Mouse (Mus musculus): ENCODE data around the gene Chst4. TPM values are rescaled to one million over a fixed set of nuclear protein-coding genes. Genes with fewer than 3 reads are reported as not detected.

Gene Chst4
- polyA plus RNA-seq (2015; fragmentation: Nextera tagmentation; extraction: Ambion mirVana): not detected in 2 replicates

- no peaks in the 10 kb centered on the region for H3K27me3 ChIP-seq
- H3K36me3 ChIP-seq: no peaks in the 10 kb centered on the region
- no peaks in the 10 kb centered on the region for H3K9me3 ChIP-seq
- no peaks in the 10 kb centered on the region for H3K4me1 ChIP-seq
- WGBS: 81% methylated on average over 5 of the region's 5 CpGs
- H3K27ac ChIP-seq: no peak within 1 kb of the TSS
- H3K4me2 ChIP-seq (replicated peaks): no peak within 1 kb of the TSS
- H3K4me3 ChIP-seq: no peak within 1 kb of the TSS
- no peak within 1 kb of the TSS for H3K9ac ChIP-seq
- no peak for ATAC-seq (ENCODE audit: low FRiP score, low read depth)
Observed at GRCm38 (mm10) chr8:110039659-110040058, at the start of gene Chst4. Gene Chst4 (minus strand): TSS chr8:110039740.

GRCm38 (mm10) chr8:110082416-110083105 lies 43.0 kb upstream of the Chst4 start:
- ATAC-seq (ENCODE audit: low FRiP score, low read depth): no peak
- Histone ChIP-seq H3K36me3 (peaks cover 44% of the 10 kb centered on the region), H3K9me3 (0 out of 2 replicates have a peak, but pooled peaks cover 6% of the 10 kb centered on the region), H3K4me2 (replicated peaks) (no peak overlapping the region), H3K4me1 (peaks cover 12% of the 10 kb centered on the region), H3K9ac (no peak overlapping the region), H3K4me3 (no peak overlapping the region), H3K27ac (no peak overlapping the region), H3K27me3 (peaks cover 2% of the 10 kb centered on the region; the same call in 1 of the 2 replicates)
- WGBS: 79% methylated on average over 11 of the region's 11 CpGs

GRCm38 (mm10) chr8:110079282-110080221 lies 40.0 kb upstream of the Chst4 start, which contains the start of gene Zfp612:
Gene Zfp612 (plus strand): TSS chr8:110079746.
- Histone ChIP-seq H3K36me3 (peaks cover 16% of the 10 kb centered on the region), H3K4me3 (peak within 1 kb of the TSS; percentile 72), H3K9ac (peak within 1 kb of the TSS; percentile 82), H3K27ac (no peak within 1 kb of the TSS), H3K9me3 (no peaks in the 10 kb centered on the region), H3K4me1 (peaks cover 12% of the 10 kb centered on the region), H3K27me3 (peaks cover 9% of the 10 kb centered on the region; the same call in 1 of the 2 replicates), H3K4me2 (replicated peaks) (peak within 1 kb of the TSS; percentile 90)
- peak; percentile 90 for ATAC-seq (ENCODE audit: low FRiP score, low read depth)
- 7% methylated on average over 51 of the region's 54 CpGs for WGBS

DNA sequence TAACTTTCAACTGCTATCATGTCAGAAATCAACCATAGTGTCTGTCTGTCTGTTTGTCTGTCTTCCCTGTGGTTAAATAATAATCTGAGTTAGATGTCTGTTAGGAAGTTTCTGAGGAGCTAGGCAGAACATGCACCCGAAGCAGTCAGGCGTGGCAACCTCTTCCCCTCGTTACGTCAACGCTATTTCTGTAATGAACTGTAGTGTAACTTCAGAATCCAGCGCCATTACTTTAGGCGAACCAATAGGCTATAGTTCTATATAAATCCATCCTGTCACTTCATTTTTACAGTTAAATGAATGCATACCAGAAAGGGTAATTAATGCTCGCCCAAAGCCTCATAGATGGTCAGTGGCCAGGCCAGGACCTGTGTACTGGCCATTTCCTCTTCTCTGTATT lies 35.0 kb upstream of the Chst4 start:
- Histone ChIP-seq H3K27ac (no peak overlapping the region), H3K9me3 (no peaks in the 10 kb centered on the region), H3K36me3 (no peaks in the 10 kb centered on the region), H3K27me3 (peaks cover 11% of the 10 kb centered on the region; the same call in 1 of the 2 replicates), H3K4me3 (no peak overlapping the region), H3K4me1 (no peaks in the 10 kb centered on the region), H3K9ac (no peak overlapping the region), H3K4me2 (replicated peaks) (no peak overlapping the region)
- no peak for ATAC-seq (ENCODE audit: low FRiP score, low read depth)
- 83% methylated on average over 8 of the region's 8 CpGs for whole genome bisulfite sequencing

DNA sequence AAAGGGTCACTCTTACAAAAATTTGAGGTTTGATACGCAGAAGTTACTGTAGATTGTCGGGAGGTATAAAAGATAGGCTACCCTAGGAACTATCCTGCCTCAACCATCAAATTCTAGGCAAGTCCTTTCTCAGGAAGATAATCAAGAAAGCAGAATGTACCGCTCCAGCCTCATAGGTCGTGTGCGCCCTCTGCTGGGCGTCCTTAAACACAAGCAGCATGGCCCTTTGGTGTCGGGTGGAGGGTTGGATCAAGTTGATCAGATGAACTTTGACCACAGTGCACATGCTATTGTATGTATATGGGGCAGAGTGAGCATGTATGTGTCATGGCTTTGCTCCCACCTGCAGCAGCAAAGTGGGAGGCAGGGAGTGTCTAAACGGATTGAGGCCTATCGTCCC lies 32.1 kb upstream of the Chst4 start:
- H3K4me3 ChIP-seq: no peak overlapping the region
- no peaks in the 10 kb centered on the region for H3K4me1 ChIP-seq
- H3K4me2 ChIP-seq (replicated peaks): no peak overlapping the region
- no peaks in the 10 kb centered on the region for H3K9me3 ChIP-seq
- 0 out of 2 replicates have a peak, but pooled peaks cover 6% of the 10 kb centered on the region for H3K27me3 ChIP-seq
- H3K9ac ChIP-seq: no peak overlapping the region
- no peak overlapping the region for H3K27ac ChIP-seq
- no peak for ATAC-seq (ENCODE audit: low FRiP score, low read depth)
- no peaks in the 10 kb centered on the region for H3K36me3 ChIP-seq
- WGBS: 15% methylated on average over 9 of the region's 9 CpGs

- no peaks in the 10 kb centered on the region for H3K9me3 ChIP-seq
- ATAC-seq (ENCODE audit: low FRiP score, low read depth): no peak
Observed at GRCm38 (mm10) chr8:110069706-110070105, 30.2 kb upstream of the Chst4 start.

GRCm38 (mm10) chr8:110065676-110066075 lies 26.1 kb upstream of the Chst4 start:
- WGBS: 85% methylated on average over 4 of the region's 4 CpGs
- ATAC-seq (ENCODE audit: low FRiP score, low read depth): no peak
- 0 out of 2 replicates have a peak, but pooled peaks cover 5% of the 10 kb centered on the region for H3K9me3 ChIP-seq
- H3K27me3 ChIP-seq: no peaks in the 10 kb centered on the region
- H3K4me1 ChIP-seq: no peaks in the 10 kb centered on the region
- no peak overlapping the region for H3K27ac ChIP-seq
- H3K36me3 ChIP-seq: no peaks in the 10 kb centered on the region
- no peak overlapping the region for H3K4me2 ChIP-seq (replicated peaks)
- no peak overlapping the region for H3K9ac ChIP-seq
- no peak overlapping the region for H3K4me3 ChIP-seq

More at GRCm38 (mm10) chr8:110069706-110070105, 30.2 kb upstream of the Chst4 start:
- H3K4me2 ChIP-seq (replicated peaks): no peak overlapping the region
- H3K27me3 ChIP-seq: 0 out of 2 replicates have a peak, but pooled peaks cover 3% of the 10 kb centered on the region
- H3K27ac ChIP-seq: no peak overlapping the region
- H3K9ac ChIP-seq: no peak overlapping the region
- no peak overlapping the region for H3K4me3 ChIP-seq
- WGBS: 87% methylated on average over 4 of the region's 4 CpGs
- no peaks in the 10 kb centered on the region for H3K4me1 ChIP-seq
- H3K36me3 ChIP-seq: no peaks in the 10 kb centered on the region

DNA sequence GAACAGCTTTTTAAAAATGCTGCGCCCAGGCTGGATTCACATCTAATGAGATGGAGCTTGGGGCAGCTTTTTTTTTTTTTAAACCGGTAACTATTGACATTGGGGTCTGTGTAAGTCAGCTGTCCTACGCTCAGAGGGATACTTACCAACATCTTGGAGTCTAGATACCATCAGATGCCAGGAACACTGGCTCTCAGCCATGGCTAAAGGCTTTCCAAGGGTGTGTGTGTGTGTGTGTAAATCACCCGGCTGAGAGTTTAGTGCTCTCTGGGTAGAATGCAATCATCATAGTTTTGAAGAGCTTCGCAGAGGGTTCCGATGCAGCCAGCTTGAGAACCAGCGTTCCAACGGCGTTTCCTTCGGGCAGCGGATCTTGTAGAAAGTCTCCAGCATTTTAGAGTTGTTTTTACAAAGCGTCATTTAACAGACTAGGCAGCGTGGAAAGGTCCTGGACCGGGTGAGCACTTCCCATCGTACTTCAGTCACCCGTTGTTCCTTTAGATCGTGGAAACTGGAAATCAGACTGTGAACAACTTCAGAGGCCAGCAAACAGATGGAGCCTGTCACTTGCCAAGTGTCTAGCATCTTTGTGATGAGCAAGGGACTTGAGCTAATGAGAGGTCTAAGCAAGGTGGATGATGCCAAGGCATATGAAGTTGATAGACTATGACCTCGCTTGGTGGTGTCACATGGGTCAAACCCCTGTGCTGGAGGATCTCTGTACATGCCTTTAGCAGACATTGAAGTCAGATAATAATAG lies 25.2 kb upstream of the Chst4 start:
- H3K4me3 ChIP-seq: no peak overlapping the region
- no peaks in the 10 kb centered on the region for H3K36me3 ChIP-seq
- H3K27ac ChIP-seq: no peak overlapping the region
- H3K4me2 ChIP-seq (replicated peaks): no peak overlapping the region
- WGBS: 91% methylated on average over 18 of the region's 18 CpGs
- ATAC-seq (ENCODE audit: low FRiP score, low read depth): no peak
- H3K27me3 ChIP-seq: no peaks in the 10 kb centered on the region
- H3K9me3 ChIP-seq: 0 out of 2 replicates have a peak, but pooled peaks cover 5% of the 10 kb centered on the region
- no peaks in the 10 kb centered on the region for H3K4me1 ChIP-seq
- no peak overlapping the region for H3K9ac ChIP-seq

GRCm38 (mm10) chr8:110064161-110064560 lies 24.6 kb upstream of the Chst4 start:
- no peak for ATAC-seq (ENCODE audit: low FRiP score, low read depth)
- H3K27ac ChIP-seq: no peak overlapping the region

DNA sequence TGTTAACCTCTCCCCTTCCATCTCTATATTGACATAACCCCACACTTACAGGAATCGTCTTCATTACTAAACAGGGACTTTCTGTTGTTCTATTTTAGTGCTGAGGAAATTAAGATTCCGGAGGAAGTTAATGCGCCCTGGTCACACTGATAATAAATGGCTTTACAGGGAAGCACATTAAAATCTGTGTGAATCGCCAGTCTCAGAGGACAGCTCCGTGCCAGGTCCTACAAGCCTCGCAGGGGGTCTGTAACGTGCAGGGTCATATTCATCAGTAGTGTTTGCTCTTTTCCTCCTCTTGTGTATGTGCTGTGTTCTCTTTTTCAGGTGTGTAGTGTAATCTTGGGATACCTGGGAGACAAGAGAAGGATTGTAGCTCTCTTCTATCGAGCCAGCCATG lies 18.7 kb upstream of the Chst4 start:
- WGBS: 67% methylated on average over 8 of the region's 8 CpGs
- H3K4me1 ChIP-seq: no peaks in the 10 kb centered on the region
- H3K27ac ChIP-seq: no peak overlapping the region
- no peak overlapping the region for H3K4me2 ChIP-seq (replicated peaks)
- ATAC-seq (ENCODE audit: low FRiP score, low read depth): no peak
- no peak overlapping the region for H3K4me3 ChIP-seq
- H3K9ac ChIP-seq: no peak overlapping the region
- 0 out of 2 replicates have a peak, but pooled peaks cover 5% of the 10 kb centered on the region for H3K9me3 ChIP-seq
- H3K36me3 ChIP-seq: no peaks in the 10 kb centered on the region
- H3K27me3 ChIP-seq: no peaks in the 10 kb centered on the region

More at GRCm38 (mm10) chr8:110064161-110064560, 24.6 kb upstream of the Chst4 start:
- Histone ChIP-seq H3K9me3 (0 out of 2 replicates have a peak, but pooled peaks cover 5% of the 10 kb centered on the region), H3K27me3 (no peaks in the 10 kb centered on the region), H3K4me2 (replicated peaks) (no peak overlapping the region), H3K9ac (no peak overlapping the region), H3K4me3 (no peak overlapping the region), H3K4me1 (no peaks in the 10 kb centered on the region), H3K36me3 (no peaks in the 10 kb centered on the region)
- WGBS: 72% methylated on average over 9 of the region's 9 CpGs

DNA sequence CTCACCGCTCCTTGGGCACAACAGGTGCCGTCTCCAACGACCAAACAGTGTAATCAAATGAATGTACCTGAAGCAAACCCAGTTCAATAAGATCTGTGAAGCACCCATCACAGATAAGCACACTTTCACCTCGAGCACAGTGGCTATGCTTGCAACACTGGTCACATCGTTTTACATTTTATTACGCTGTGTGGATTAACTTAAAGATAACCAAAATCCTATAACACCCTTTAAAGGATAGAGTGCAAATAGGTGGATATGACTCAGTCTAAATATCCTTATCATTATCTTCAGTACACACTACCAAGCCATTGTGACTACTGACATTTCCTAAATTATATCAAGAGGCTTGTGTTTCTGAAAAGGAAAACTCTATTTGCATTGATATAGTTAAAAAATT lies 11.7 kb upstream of the Chst4 start:
- Histone ChIP-seq H3K27ac (no peak overlapping the region), H3K9me3 (no peaks in the 10 kb centered on the region), H3K4me2 (replicated peaks) (no peak overlapping the region), H3K4me1 (no peaks in the 10 kb centered on the region), H3K9ac (no peak overlapping the region), H3K4me3 (no peak overlapping the region), H3K36me3 (no peaks in the 10 kb centered on the region), H3K27me3 (no peaks in the 10 kb centered on the region)
- 76% methylated on average over 6 of the region's 6 CpGs for WGBS
- ATAC-seq (ENCODE audit: low FRiP score, low read depth): no peak

Data from limb, embryonic 13.5 days (tissue).